Mouse (Mus musculus): ENCODE data around the gene Lrrk1.

Lrrk1 gene

GRCm38 (mm10) chr7:66300680-66301079 is 87.5 kb downstream of the Lrrk1 start:
- DNase-seq (ENCODE audit: low spot score): peak; percentile 85

- DNase-seq (ENCODE audit: low spot score): no peak
Measured at GRCm38 (mm10) chr7:66297656-66298021, 90.5 kb downstream of the Lrrk1 start.

GRCm38 (mm10) chr7:66296921-66297655 is 91.1 kb downstream of the Lrrk1 start:
- no peak for DNase-seq (ENCODE audit: low spot score)

GRCm38 (mm10) chr7:66292552-66293376 is 95.4 kb downstream of the Lrrk1 start:
- no peak for DNase-seq (ENCODE audit: low spot score)

GRCm38 (mm10) chr7:66292010-66292409 is 96.1 kb downstream of the Lrrk1 start:
- no peak for DNase-seq (ENCODE audit: low spot score)

GRCm38 (mm10) chr7:66282984-66283612 is 105.1 kb downstream of the Lrrk1 start:
- no peak for DNase-seq (ENCODE audit: low spot score)

- no peak for DNase-seq (ENCODE audit: low spot score)
Measured at GRCm38 (mm10) chr7:66282265-66282664, 105.9 kb downstream of the Lrrk1 start.

- no peak for DNase-seq (ENCODE audit: low spot score)
Measured at GRCm38 (mm10) chr7:66278001-66278400, 110.1 kb downstream of the Lrrk1 start.

GRCm38 (mm10) chr7:66273494-66273893 is 114.7 kb downstream of the Lrrk1 start:
- DNase-seq (ENCODE audit: low spot score): no peak

- DNase-seq (ENCODE audit: low spot score): no peak
Measured at GRCm38 (mm10) chr7:66271226-66271625, 116.9 kb downstream of the Lrrk1 start.

GRCm38 (mm10) chr7:66266942-66267850 is 121.0 kb downstream of the Lrrk1 start:
- no peak for DNase-seq (ENCODE audit: low spot score)

GRCm38 (mm10) chr7:66263421-66263820 is 124.7 kb downstream of the Lrrk1 start:
- no peak for DNase-seq (ENCODE audit: low spot score)

- no peak for DNase-seq (ENCODE audit: low spot score)
Measured at GRCm38 (mm10) chr7:66262570-66263156, 125.5 kb downstream of the Lrrk1 start.

GRCm38 (mm10) chr7:66260763-66261390 is 127.3 kb downstream of the Lrrk1 start:
- peak; percentile 68 for DNase-seq (ENCODE audit: low spot score)

- no peak for DNase-seq (ENCODE audit: low spot score)
Measured at GRCm38 (mm10) chr7:66260295-66260694, 127.9 kb downstream of the Lrrk1 start.

GRCm38 (mm10) chr7:66259436-66260206 is 128.5 kb downstream of the Lrrk1 start:
- DNase-seq (ENCODE audit: low spot score): no peak

GRCm38 (mm10) chr7:66258997-66259396 is 129.2 kb downstream of the Lrrk1 start:
- peak; percentile 44 for DNase-seq (ENCODE audit: low spot score)

- DNase-seq (ENCODE audit: low spot score): peak; percentile 89
Measured at GRCm38 (mm10) chr7:66257232-66257631, 130.9 kb downstream of the Lrrk1 start.

GRCm38 (mm10) chr7:66256441-66256840 is 131.7 kb downstream of the Lrrk1 start:
- peak; percentile 61 for DNase-seq (ENCODE audit: low spot score)

GRCm38 (mm10) chr7:66254993-66255392 is 133.2 kb downstream of the Lrrk1 start:
- no peak for DNase-seq (ENCODE audit: low spot score)
